Mouse (Mus musculus) frontal cortex, adult (tissue): ENCODE results near the gene Greb1.

Experiments used
- ATAC-seq: cut with Nextera tagmentation; 2 replicates; pipeline ENCODE4 v1.9.2; 2017; ENCODE audit warnings: mild to moderate bottlenecking, moderate library complexity, mixed read lengths; ENCODE audit not compliant: low TSS enrichment

Greb1 gene

DNA sequence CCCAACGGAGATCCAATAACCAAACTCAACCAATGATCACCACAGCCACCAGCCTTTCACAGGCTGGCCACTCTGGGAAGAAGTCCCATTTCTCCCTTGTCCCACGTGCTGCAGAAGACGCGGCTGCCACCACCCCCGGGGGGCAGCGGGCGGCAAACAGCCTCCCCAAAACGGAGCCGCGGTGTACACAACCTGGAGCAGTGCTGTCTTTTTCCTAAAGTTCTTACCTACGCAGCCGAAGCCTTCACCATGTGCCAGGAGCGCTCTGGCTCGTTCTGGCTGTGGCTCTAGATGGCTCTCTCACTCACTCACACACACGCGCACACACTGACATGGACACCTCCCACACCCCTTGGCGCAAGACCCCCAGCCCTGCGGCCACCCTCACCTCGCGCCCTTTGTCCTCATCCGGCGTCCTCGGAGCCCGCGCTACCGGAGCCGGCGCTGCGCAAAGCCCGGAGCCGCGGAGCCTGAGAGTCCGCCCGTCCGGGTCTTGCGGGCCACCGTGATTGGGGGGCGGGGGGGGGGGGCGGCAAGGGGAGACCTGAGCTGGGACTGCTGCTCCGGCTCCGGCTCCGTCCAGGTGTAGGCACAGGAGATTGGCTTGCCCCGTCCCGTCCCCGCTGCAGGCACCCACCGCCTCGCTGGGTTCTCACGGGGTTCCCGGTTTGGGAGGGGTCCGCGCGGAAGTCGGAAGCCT lies at the start of gene Greb1:
Gene Greb1, minus strand, starts transcription at position 628 of the 700 bp plus-strand sequence.
- peak; percentile 83 for ATAC-seq

DNA sequence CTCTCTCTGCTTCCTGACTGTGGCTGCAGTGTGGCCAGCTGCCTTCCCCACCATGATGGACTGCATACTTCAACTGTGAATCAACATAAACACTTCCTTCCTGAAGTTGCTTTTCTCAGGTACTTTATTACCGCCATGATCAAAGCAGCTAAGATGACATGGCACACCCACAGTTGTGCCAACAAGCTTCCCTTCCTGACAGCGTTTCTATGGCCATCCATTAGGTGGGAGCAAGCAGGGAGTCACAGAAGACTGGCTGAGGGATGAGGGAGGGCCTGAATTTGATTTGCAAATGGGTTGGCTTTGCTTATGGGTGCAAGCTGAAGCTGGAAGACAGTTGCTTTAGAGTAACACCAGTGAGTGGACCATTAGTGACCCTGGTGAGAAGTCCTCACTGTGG lies 49.1 kb upstream of the Greb1 start:
- ATAC-seq: no peak

DNA sequence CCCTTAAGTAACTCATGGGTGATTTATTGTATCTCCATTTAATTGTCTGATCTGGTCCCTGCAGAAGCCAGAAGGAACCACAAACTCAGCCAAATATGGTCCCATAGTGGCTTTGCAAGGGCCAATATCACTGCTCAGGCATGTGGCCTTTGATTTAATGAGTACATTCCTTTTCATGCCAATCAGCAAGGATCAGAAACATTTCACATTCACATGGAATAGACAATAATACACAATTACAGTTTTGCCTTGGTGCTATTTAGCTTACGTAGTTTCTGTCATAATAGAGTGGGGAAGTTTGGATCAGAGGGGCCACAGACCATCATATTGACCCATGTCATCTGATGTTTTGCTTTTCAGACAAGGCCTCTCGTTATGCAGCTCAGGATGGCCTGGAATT lies 47.8 kb upstream of the Greb1 start:
- ATAC-seq: no peak

- ATAC-seq: no peak
Observed at GRCm38 (mm10) chr12:16847204-16847792, 46.6 kb upstream of the Greb1 start.

- ATAC-seq: peak; percentile 75
Observed at GRCm38 (mm10) chr12:16844623-16845592, 44.2 kb upstream of the Greb1 start.

GRCm38 (mm10) chr12:16840842-16841782 lies 40.4 kb upstream of the Greb1 start:
- no peak for ATAC-seq

GRCm38 (mm10) chr12:16837766-16838165 lies 37.1 kb upstream of the Greb1 start:
- no peak for ATAC-seq

GRCm38 (mm10) chr12:16836188-16836587 lies 35.5 kb upstream of the Greb1 start:
- peak; percentile 94 for ATAC-seq

DNA sequence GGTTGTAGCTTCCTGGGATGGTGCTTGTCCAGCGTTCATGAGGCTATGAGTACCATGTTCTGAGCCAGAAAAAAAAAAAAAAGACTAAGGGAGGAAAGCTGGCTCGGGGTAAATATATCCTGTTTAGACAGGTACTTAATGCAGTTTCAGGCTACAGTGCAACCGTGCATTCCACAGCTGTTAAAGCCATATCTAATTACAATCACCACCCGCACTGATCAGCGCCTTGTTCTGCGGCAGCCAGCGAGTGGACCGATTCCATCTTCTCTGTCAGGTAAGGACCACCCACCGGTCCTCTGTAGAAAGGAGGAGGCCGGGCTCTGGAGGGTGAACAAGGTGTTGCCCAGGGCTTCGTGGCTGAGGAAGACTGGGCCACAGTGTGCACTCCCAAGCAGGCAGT lies 34.0 kb upstream of the Greb1 start:
- ATAC-seq: no peak

DNA sequence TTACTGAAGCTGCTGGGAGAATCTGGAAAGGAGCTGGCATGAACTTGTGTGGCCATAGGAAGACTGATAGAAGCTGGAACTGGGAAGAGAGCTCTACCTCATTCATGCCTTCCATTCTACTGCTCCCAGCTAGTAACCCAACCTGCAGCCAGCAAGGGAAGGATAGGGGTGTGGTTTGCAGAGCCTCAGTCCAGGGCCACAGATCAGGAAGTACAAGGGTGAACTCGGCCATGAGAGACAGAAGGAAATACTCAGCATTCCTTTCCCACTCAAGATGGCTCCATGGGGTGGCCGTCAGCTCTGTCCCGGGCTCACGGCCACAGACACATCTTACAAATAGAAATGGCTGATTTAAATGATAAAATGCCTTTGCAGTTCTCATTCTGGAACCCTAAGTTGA lies 30.4 kb upstream of the Greb1 start:
- no peak for ATAC-seq

GRCm38 (mm10) chr12:16829785-16830184 lies 29.1 kb upstream of the Greb1 start:
- peak; percentile 51; the same call in 1 of the 2 replicates for ATAC-seq

GRCm38 (mm10) chr12:16828505-16828904 lies 27.8 kb upstream of the Greb1 start:
- ATAC-seq: peak; percentile 43

DNA sequence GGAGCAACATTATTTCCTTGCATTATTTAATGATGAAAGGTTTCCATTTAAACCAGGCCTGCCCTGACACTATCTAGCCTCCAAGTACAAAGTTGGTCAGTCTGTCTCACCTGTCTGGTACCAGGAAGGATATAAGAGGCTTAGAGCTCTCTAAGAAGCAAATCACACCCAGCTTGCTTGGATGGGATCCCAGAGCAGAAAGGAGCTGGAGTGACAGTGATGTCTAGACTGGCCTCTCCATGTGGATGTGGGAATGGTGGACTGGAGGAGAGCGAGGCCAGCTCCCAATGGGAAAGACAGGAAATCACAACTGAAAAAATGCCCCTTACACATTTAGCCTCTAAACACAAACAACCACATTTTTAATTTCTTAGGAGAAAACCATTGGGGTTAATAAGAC lies 23.0 kb upstream of the Greb1 start:
- no peak for ATAC-seq

- ATAC-seq: no peak
Observed at GRCm38 (mm10) chr12:16822181-16822734, 21.6 kb upstream of the Greb1 start.

DNA sequence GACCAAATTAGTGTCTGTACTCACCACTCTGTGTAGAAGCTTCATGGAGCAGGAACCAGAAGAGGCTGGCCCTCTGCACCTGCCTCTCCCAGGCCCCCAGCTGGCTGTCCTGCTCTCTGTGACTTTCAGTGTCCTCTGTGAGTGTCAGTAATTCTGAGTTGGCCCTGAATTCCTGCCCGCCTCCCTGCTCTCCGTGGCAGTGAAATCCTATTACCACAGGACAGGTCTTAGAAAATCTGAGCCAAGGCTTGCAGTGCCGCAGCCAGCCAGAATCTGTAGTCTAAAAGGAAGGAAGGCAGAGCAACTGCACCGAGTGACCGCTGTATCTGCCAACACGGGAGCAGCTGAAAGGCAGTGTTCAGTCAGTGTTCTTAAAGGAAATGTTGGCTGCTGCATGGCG lies 20.1 kb upstream of the Greb1 start:
- peak; percentile 51 for ATAC-seq

DNA sequence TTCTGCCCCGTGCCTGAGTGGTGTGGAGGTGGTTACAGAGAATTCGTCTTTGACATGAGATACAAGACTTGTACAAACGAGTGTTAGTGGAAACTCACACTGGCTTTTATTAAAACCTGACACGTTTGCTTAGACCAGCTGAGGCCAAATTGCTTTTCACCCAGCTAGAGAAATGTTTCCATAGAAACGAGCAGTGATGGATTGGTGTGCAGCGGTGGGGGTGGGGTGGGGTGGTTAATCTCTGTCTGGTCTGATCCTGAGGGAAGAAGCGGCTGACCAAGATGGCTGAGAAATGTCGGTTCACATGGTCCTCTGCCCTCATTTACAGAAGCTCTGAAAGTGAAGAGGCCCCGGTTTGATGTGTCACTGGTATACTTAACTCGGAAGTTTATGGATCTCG lies 17.8 kb upstream of the Greb1 start:
- no peak for ATAC-seq

GRCm38 (mm10) chr12:16817147-16817546 lies 16.5 kb upstream of the Greb1 start:
- no peak for ATAC-seq

- 0 out of 2 replicates have a peak, but pooled peaks have one; percentile 3 for ATAC-seq
Observed at GRCm38 (mm10) chr12:16811477-16811876, 10.8 kb upstream of the Greb1 start.

DNA sequence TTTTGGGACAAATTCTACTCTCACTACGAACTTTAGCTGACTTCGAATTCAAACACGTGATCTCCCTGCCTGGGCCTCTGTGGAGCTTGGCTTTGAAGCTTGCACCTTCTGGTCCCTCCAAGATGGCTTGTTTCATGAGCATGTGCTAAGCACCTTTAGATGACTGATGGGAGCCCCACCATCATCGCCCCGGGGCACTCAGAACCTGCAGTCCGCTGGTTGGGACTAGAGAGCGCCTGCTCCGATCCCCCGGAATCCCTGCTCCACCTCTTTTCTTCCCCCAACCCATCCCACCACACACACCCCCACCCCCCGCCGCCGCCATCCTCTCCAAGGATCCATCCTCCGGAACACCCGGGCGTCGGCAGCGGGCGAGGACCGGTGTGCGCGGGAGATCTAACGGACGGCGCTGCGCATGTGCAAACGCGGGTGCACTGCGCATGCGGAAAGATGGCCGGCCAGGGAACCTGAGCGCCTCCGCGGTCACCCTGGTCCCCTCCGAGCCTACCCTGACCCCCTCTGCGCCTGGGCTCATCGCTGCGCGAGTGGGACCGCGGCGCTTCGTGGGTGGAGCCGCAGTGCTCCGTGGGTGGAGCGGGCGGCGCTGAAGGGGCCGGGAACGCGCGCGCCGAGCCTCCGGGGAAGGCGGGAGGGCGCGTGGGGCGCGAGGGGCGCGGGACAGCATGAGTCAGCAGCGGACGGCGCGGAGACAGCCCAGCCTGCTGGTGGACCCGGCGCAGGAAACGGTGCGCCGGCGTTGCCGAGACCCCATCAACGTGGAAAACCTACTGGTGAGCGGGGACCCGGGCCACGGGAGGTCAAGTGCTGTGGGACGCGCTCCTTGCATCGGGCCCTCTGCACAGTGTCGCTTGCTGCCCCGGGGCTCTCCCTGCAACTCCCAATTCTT lies 10.1 kb upstream of the Greb1 start, which contains the start of gene E2f6:
Gene E2f6, plus strand, starts transcription at position 439 of the 907 bp plus-strand sequence.
- ATAC-seq: peak; percentile 83

GRCm38 (mm10) chr12:16808045-16808444 lies 7.4 kb upstream of the Greb1 start:
- ATAC-seq: peak; percentile 58
